Mouse (Mus musculus): Measurements from ENCODE around the gene Epb41l1. TPM values are rescaled to one million over a fixed set of nuclear protein-coding genes. Genes with fewer than 3 reads are reported as not detected.

Epb41l1 gene
- polyA plus RNA-seq, 1 experiment from 2014 or later, result 1.1 TPM

- 77% methylated on average over 8 of the region's 8 CpGs for WGBS
- no peaks in the 10 kb centered on the region for H3K9me3 ChIP-seq (replicated peaks)
These were observed 53.0 kb downstream of the Epb41l1 start for GRCm38 (mm10) chr2:156473696-156474095.

GRCm38 (mm10) chr2:156474111-156474510, 53.4 kb downstream of the Epb41l1 start:
- Histone ChIP-seq H3K36me3 (no peaks in the 10 kb centered on the region), H3K4me3 (no peak overlapping the region), H3K27ac (no peak overlapping the region), H3K9me3 (replicated peaks) (no peaks in the 10 kb centered on the region), H3K27me3 (ENCODE audit: low read depth, poor library complexity, severe bottlenecking) (peaks cover 27% of the 10 kb centered on the region; the same call in 1 of the 2 replicates), H3K4me1 (peaks cover 40% of the 10 kb centered on the region)
- WGBS, result 56% methylated on average over 3 of the region's 3 CpGs
- no peak for DNase-seq (ENCODE audit: low spot score)

More at GRCm38 (mm10) chr2:156473696-156474095, 53.0 kb downstream of the Epb41l1 start:
- H3K36me3 ChIP-seq, result no peaks in the 10 kb centered on the region
- no peak overlapping the region for H3K4me3 ChIP-seq
- H3K27ac ChIP-seq, result no peak overlapping the region
- no peak for DNase-seq (ENCODE audit: low spot score)
- peaks cover 27% of the 10 kb centered on the region; the same call in 1 of the 2 replicates for H3K27me3 ChIP-seq (ENCODE audit: low read depth, poor library complexity, severe bottlenecking)
- peaks cover 42% of the 10 kb centered on the region for H3K4me1 ChIP-seq

GRCm38 (mm10) chr2:156474891-156475284, 54.2 kb downstream of the Epb41l1 start:
- Histone ChIP-seq H3K27ac (peak overlapping the region; percentile 91), H3K4me3 (peak overlapping the region; percentile 76), H3K9me3 (replicated peaks) (no peaks in the 10 kb centered on the region), H3K36me3 (no peaks in the 10 kb centered on the region), H3K4me1 (peaks cover 35% of the 10 kb centered on the region), H3K27me3 (ENCODE audit: low read depth, poor library complexity, severe bottlenecking) (peaks cover 27% of the 10 kb centered on the region; the same call in 1 of the 2 replicates)
- 34% methylated on average over 12 of the region's 12 CpGs for WGBS
- no peak for DNase-seq (ENCODE audit: low spot score)

GRCm38 (mm10) chr2:156475285-156476110, 54.8 kb downstream of the Epb41l1 start:
- WGBS, result 2% methylated on average over 68 of the region's 80 CpGs
- Histone ChIP-seq H3K27ac (peak overlapping the region; percentile 91), H3K36me3 (no peaks in the 10 kb centered on the region), H3K4me3 (peak overlapping the region; percentile 76), H3K4me1 (peaks cover 35% of the 10 kb centered on the region), H3K27me3 (ENCODE audit: low read depth, poor library complexity, severe bottlenecking) (peaks cover 27% of the 10 kb centered on the region; the same call in 1 of the 2 replicates), H3K9me3 (replicated peaks) (no peaks in the 10 kb centered on the region)
- peak; percentile 80 for DNase-seq (ENCODE audit: low spot score)

GRCm38 (mm10) chr2:156476111-156476747, 55.5 kb downstream of the Epb41l1 start:
- no peak for DNase-seq (ENCODE audit: low spot score)
- Histone ChIP-seq H3K27ac (peak overlapping the region; percentile 91), H3K4me3 (peak overlapping the region; percentile 76), H3K4me1 (peaks cover 35% of the 10 kb centered on the region), H3K9me3 (replicated peaks) (no peaks in the 10 kb centered on the region), H3K36me3 (no peaks in the 10 kb centered on the region), H3K27me3 (ENCODE audit: low read depth, poor library complexity, severe bottlenecking) (peaks cover 27% of the 10 kb centered on the region; the same call in 1 of the 2 replicates)
- 22% methylated on average over 8 of the region's 8 CpGs for WGBS

- Histone ChIP-seq H3K27ac (no peak overlapping the region), H3K36me3 (no peaks in the 10 kb centered on the region), H3K4me1 (peaks cover 35% of the 10 kb centered on the region), H3K27me3 (ENCODE audit: low read depth, poor library complexity, severe bottlenecking) (peaks cover 27% of the 10 kb centered on the region; the same call in 1 of the 2 replicates), H3K9me3 (replicated peaks) (no peaks in the 10 kb centered on the region), H3K4me3 (peak overlapping the region; percentile 76)
- 41% methylated on average over 5 of the region's 5 CpGs for WGBS
- no peak for DNase-seq (ENCODE audit: low spot score)
These were observed 56.0 kb downstream of the Epb41l1 start for GRCm38 (mm10) chr2:156476748-156477151.

GRCm38 (mm10) chr2:156478046-156478690, 57.5 kb downstream of the Epb41l1 start:
- no peak overlapping the region for H3K4me3 ChIP-seq
- no peak for DNase-seq (ENCODE audit: low spot score)
- WGBS, result 81% methylated on average over 13 of the region's 13 CpGs
- H3K27ac ChIP-seq, result no peak overlapping the region
- H3K36me3 ChIP-seq, result no peaks in the 10 kb centered on the region
- H3K4me1 ChIP-seq, result peaks cover 35% of the 10 kb centered on the region
- H3K27me3 ChIP-seq (ENCODE audit: low read depth, poor library complexity, severe bottlenecking), result peaks cover 27% of the 10 kb centered on the region; the same call in 1 of the 2 replicates
- H3K9me3 ChIP-seq (replicated peaks), result no peaks in the 10 kb centered on the region

GRCm38 (mm10) chr2:156479833-156480232, 59.1 kb downstream of the Epb41l1 start:
- 77% methylated on average over 7 of the region's 7 CpGs for WGBS
- Histone ChIP-seq H3K27ac (no peak overlapping the region), H3K4me3 (no peak overlapping the region), H3K36me3 (no peaks in the 10 kb centered on the region), H3K4me1 (peaks cover 22% of the 10 kb centered on the region), H3K9me3 (replicated peaks) (no peaks in the 10 kb centered on the region), H3K27me3 (ENCODE audit: low read depth, poor library complexity, severe bottlenecking) (peaks cover 26% of the 10 kb centered on the region; the same call in 1 of the 2 replicates)
- no peak for DNase-seq (ENCODE audit: low spot score)

GRCm38 (mm10) chr2:156480267-156480666, 59.6 kb downstream of the Epb41l1 start:
- WGBS, result 83% methylated on average over 7 of the region's 7 CpGs
- Histone ChIP-seq H3K4me3 (no peak overlapping the region), H3K27me3 (ENCODE audit: low read depth, poor library complexity, severe bottlenecking) (peaks cover 29% of the 10 kb centered on the region; the same call in 1 of the 2 replicates), H3K27ac (no peak overlapping the region), H3K4me1 (peaks cover 17% of the 10 kb centered on the region), H3K36me3 (no peaks in the 10 kb centered on the region), H3K9me3 (replicated peaks) (no peaks in the 10 kb centered on the region)
- DNase-seq (ENCODE audit: low spot score), result no peak

- peak; percentile 71 for DNase-seq (ENCODE audit: low spot score)
- Histone ChIP-seq H3K9me3 (replicated peaks) (no peaks in the 10 kb centered on the region), H3K4me3 (no peak overlapping the region), H3K27me3 (ENCODE audit: low read depth, poor library complexity, severe bottlenecking) (0 out of 2 replicates have a peak, but pooled peaks cover 17% of the 10 kb centered on the region), H3K4me1 (no peaks in the 10 kb centered on the region; the same call in 1 of the 2 replicates), H3K27ac (no peak overlapping the region), H3K36me3 (no peaks in the 10 kb centered on the region)
- 40% methylated on average over 13 of the region's 13 CpGs for WGBS
These were observed 61.6 kb downstream of the Epb41l1 start for GRCm38 (mm10) chr2:156482299-156482698.

- Histone ChIP-seq H3K4me3 (no peak overlapping the region), H3K27me3 (ENCODE audit: low read depth, poor library complexity, severe bottlenecking) (0 out of 2 replicates have a peak, but pooled peaks cover 14% of the 10 kb centered on the region), H3K36me3 (no peaks in the 10 kb centered on the region), H3K27ac (no peak overlapping the region), H3K9me3 (replicated peaks) (no peaks in the 10 kb centered on the region), H3K4me1 (0 out of 2 replicates have a peak, but pooled peaks cover 2% of the 10 kb centered on the region)
- WGBS, result 96% methylated on average over 3 of the region's 3 CpGs
- no peak for DNase-seq (ENCODE audit: low spot score)
These were observed 62.1 kb downstream of the Epb41l1 start for GRCm38 (mm10) chr2:156482764-156483163.

- H3K27me3 ChIP-seq (ENCODE audit: low read depth, poor library complexity, severe bottlenecking), result 0 out of 2 replicates have a peak, but pooled peaks cover 14% of the 10 kb centered on the region
- no peak overlapping the region for H3K4me3 ChIP-seq
- no peak overlapping the region for H3K27ac ChIP-seq
- 0 out of 2 replicates have a peak, but pooled peaks cover 6% of the 10 kb centered on the region for H3K4me1 ChIP-seq
- no peaks in the 10 kb centered on the region for H3K9me3 ChIP-seq (replicated peaks)
- no peak for DNase-seq (ENCODE audit: low spot score)
- no peaks in the 10 kb centered on the region for H3K36me3 ChIP-seq
- WGBS, result 89% methylated on average over 7 of the region's 7 CpGs
These were observed 62.5 kb downstream of the Epb41l1 start for GRCm38 (mm10) chr2:156483204-156483603.

Data from limb, embryonic 10.5 days (tissue).